Mouse (Mus musculus): ENCODE results near the gene Abcc12.

DNA sequence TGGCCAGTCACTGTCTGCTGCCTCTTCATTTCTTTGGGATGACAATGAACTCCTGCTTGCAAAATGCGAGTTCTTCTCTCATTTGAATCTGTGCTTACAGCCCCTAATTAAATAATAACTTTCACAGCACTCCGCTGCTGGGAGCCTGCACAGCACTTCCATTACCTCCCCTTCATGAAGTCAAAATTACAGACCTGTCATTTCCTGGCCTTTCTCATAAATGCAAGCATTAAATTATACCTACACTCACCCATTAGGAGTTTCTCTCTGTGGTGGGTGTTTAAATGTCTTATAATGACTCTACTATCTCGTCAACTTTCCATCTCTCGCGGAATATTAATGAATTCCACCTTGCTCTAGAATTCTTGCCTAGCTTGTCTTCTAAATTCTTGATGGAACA is 120.1 kb downstream of the Abcc12 start:
- TF ChIP-seq CTCF (conservative IDR thresholded peaks at IDR 0.05; ENCODE audit: low read length) = no peak
- TF ChIP-seq POU5F1 (IDR thresholded peaks at IDR 0.05; ENCODE audit: borderline replicate concordance, low read length) = no peak
- no peak for TF ChIP-seq NANOG (IDR thresholded peaks at IDR 0.05; ENCODE audit: borderline replicate concordance, low read length)
